Mouse (Mus musculus): Measurements from ENCODE around the gene Lrrc3. TPM values are rescaled to one million over a fixed set of nuclear protein-coding genes. Genes with fewer than 3 reads are reported as not detected.

The Lrrc3 gene
- polyA plus RNA-seq, 1 experiment from 2014 or later, result 4.2 TPM

DNA sequence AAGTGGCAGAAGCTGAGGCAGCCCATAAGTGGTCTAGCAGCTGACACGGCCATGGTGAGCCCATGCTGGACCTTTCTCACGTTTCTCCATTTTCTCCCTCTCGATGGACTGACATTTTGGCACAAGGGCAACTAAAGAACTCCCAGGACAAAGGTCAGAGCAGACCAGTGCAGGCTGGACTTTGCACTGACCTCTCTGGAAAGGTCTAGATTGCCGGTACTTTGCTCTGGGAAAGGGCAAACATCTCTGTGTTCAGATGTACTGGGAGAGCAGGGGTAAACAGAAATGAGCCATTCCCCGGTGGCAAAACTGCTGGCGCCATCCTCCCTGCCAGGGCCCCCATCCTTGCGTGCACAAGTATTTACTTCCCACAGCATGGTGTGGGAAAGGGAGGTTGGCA lies 2.2 kb downstream of the Lrrc3 start:
- no peak for DNase-seq
- Histone ChIP-seq H3K4me1 (ENCODE audit: insufficient read depth) (peaks cover 4% of the 10 kb centered on the region; the same call in 1 of the 2 replicates), H3K36me3 (ENCODE audit: insufficient read depth) (no peaks in the 10 kb centered on the region), H3K27me3 (ENCODE audit: insufficient read depth, low read length) (no peaks in the 10 kb centered on the region; the same call in 1 of the 2 replicates), H3K4me3 (ENCODE audit: low read depth, low read length) (no peak overlapping the region), H3K4me2 (no peak overlapping the region), H3K9ac (no peak overlapping the region), H3K27ac (ENCODE audit: low read depth) (no peak overlapping the region), H3K9me3 (ENCODE audit: low read depth, low read length) (no peaks in the 10 kb centered on the region)
- TF ChIP-seq CTCF (IDR thresholded peaks at IDR 0.05; ENCODE audit: low read depth), result no peak
- ATAC-seq (ENCODE audit: insufficient read depth), result no peak
- 65% methylated on average over 7 of the region's 7 CpGs for WGBS

DNA sequence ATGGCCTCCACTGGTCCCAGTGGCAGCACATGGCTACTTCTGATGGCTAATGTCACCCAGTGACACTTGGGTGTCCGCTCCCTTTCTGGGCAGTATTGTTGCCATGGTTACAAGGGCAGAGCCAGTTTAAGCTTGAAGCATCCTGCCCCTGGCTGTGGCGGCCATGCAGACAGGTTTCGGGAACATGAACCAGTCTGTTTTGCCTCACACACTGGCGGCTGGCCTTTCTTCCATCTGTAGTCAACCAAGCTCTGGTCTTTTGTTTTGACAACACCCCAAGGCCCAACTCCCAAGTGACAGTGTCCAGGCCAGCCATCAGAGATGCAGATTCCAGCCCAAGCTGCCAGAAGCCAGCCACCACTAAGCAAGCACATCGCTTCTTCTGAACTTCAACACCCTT lies 6.8 kb downstream of the Lrrc3 start:
- Histone ChIP-seq H3K36me3 (ENCODE audit: insufficient read depth) (no peaks in the 10 kb centered on the region), H3K9me3 (ENCODE audit: low read depth, low read length) (no peaks in the 10 kb centered on the region), H3K9ac (no peak overlapping the region), H3K4me1 (ENCODE audit: insufficient read depth) (no peaks in the 10 kb centered on the region), H3K4me3 (ENCODE audit: low read depth, low read length) (no peak overlapping the region), H3K27ac (ENCODE audit: low read depth) (no peak overlapping the region), H3K4me2 (no peak overlapping the region), H3K27me3 (ENCODE audit: insufficient read depth, low read length) (no peaks in the 10 kb centered on the region)
- DNase-seq (no peak), ATAC-seq (ENCODE audit: insufficient read depth) (no peak)
- 59% methylated on average over 5 of the region's 5 CpGs for WGBS
- no peak for TF ChIP-seq CTCF (IDR thresholded peaks at IDR 0.05; ENCODE audit: low read depth)

DNA sequence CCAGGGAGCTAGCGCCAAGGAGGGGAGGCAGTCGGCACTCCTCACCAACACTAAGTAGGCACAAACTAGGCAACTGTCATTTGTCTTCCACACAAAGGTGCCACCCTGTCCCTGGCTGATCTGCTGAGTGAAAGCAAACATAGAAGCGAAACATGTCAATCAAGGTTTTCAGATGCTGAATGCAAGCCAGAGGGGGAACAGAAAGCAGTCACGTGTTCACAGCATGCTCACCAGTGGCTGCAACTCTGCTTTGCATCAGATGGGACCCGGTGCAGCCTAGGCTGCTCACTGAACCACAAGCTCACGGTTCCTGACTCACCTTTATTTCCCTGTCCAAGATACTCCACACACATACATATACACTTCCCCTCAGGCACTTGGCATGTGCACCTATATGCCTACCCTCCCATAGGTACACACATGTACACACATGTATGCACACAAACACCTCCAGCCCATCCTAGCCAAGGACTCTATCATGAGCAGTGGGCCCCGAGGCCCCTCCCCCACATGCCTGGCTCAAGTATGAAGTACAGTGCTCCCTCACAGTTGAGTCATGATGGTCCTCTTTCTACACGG lies 11.3 kb downstream of the Lrrc3 start:
- H3K36me3 ChIP-seq (ENCODE audit: insufficient read depth), result no peaks in the 10 kb centered on the region
- no peaks in the 10 kb centered on the region for H3K9me3 ChIP-seq (ENCODE audit: low read depth, low read length)
- 76% methylated on average over 8 of the region's 8 CpGs for WGBS
- no peaks in the 10 kb centered on the region for H3K4me1 ChIP-seq (ENCODE audit: insufficient read depth)
- DNase-seq, result no peak
- H3K4me3 ChIP-seq (ENCODE audit: low read depth, low read length), result no peak overlapping the region
- H3K9ac ChIP-seq, result no peak overlapping the region
- no peak for ATAC-seq (ENCODE audit: insufficient read depth)
- no peak for TF ChIP-seq CTCF (IDR thresholded peaks at IDR 0.05; ENCODE audit: low read depth)
- no peak overlapping the region for H3K4me2 ChIP-seq
- H3K27ac ChIP-seq (ENCODE audit: low read depth), result no peak overlapping the region
- H3K27me3 ChIP-seq (ENCODE audit: insufficient read depth, low read length), result no peaks in the 10 kb centered on the region

DNA sequence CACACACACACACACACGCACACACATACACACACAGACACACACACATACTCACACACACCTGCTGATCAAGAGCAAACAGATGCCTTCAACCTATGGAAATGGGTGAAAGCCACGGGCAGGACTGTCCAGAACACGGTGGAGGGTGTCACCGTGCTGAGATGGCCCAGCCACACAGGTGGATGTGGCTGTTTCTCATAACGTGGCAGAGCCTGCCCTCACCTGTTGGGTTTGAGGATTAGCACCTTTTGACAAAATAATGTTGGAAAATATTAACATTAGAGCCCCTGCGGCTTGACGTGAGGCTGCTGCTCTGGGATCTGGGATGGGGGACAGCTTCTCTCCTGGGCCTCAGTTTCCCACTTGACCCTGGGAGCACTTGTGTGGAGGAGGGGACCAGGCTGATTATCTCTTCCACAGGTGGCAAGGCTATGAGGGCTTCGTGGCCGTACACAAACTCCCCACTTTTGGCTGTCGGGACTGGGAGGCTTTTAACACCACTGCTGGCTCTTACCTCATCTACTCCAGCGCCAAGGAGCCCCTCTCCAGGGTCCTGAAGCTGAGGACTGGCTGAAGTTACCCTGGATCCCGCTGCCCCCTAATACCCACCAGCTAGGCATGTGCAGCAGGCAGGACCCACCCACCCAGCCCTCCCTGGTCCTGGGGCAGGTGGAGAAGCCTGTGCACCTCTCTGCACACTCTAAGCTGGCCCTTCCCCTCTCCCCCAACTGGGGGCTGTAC lies 16.2 kb downstream of the Lrrc3 start:
- Histone ChIP-seq H3K27me3 (ENCODE audit: insufficient read depth, low read length) (no peaks in the 10 kb centered on the region), H3K4me3 (ENCODE audit: low read depth, low read length) (no peak overlapping the region), H3K36me3 (ENCODE audit: insufficient read depth) (no peaks in the 10 kb centered on the region), H3K9ac (no peak overlapping the region), H3K4me1 (ENCODE audit: insufficient read depth) (no peaks in the 10 kb centered on the region), H3K27ac (ENCODE audit: low read depth) (no peak overlapping the region), H3K4me2 (no peak overlapping the region), H3K9me3 (ENCODE audit: low read depth, low read length) (no peaks in the 10 kb centered on the region)
- TF ChIP-seq CTCF (IDR thresholded peaks at IDR 0.05; ENCODE audit: low read depth), result peak; percentile 31; the same call in 1 of the 2 replicates
- 42% methylated on average over 12 of the region's 12 CpGs for WGBS
- DNase-seq, result peak; percentile 57
- ATAC-seq (ENCODE audit: insufficient read depth), result no peak

DNA sequence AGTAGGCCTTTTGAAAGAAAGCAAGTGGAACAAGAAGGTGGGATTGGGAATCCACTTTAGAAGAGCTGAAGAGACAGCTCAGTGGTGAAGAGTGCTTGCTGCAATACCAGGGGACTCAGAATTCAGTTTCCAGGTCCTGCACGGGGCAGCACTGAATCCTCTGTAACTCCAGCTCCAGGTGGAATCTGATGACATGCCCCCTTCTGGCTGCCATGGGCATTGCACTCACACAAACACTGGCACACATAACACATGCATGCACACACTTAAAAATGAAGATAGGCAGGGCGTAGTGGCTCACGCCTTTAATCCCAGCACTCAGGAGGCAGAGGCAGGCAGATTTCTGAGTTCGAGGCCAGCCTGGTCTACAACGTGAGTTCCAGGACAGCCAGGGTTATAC lies 19.8 kb downstream of the Lrrc3 start:
- H3K27ac ChIP-seq (ENCODE audit: low read depth), result no peak overlapping the region
- DNase-seq (no peak), ATAC-seq (ENCODE audit: insufficient read depth) (no peak)
- H3K9ac ChIP-seq, result no peak overlapping the region
- H3K27me3 ChIP-seq (ENCODE audit: insufficient read depth, low read length), result no peaks in the 10 kb centered on the region
- 78% methylated on average over 5 of the region's 5 CpGs for WGBS
- no peak overlapping the region for H3K4me2 ChIP-seq
- no peak overlapping the region for H3K4me3 ChIP-seq (ENCODE audit: low read depth, low read length)
- no peaks in the 10 kb centered on the region for H3K4me1 ChIP-seq (ENCODE audit: insufficient read depth)
- TF ChIP-seq CTCF (IDR thresholded peaks at IDR 0.05; ENCODE audit: low read depth), result peak; percentile 37; the same call in 1 of the 2 replicates
- H3K9me3 ChIP-seq (ENCODE audit: low read depth, low read length), result no peaks in the 10 kb centered on the region
- no peaks in the 10 kb centered on the region for H3K36me3 ChIP-seq (ENCODE audit: insufficient read depth)

DNA sequence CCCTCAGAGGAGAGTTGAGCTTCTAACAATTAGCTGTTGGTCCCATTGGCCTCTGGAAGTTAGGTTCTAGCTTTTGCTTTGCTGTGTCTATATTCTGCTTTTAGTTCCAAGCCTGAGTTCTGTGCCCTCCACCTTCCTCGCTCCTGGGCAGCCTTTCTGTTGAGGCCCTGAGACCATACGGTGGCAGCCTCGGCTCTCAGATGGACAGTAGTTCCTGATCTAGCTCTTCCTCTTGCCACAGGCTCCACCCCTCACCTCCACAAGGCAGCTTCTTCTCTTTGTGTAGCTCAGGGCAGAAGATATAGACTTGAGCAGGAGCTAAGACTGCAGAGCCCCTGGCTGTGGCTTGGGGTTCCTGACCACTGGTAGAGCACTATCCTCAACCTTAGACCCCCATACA lies 22.0 kb downstream of the Lrrc3 start:
- no peaks in the 10 kb centered on the region for H3K4me1 ChIP-seq (ENCODE audit: insufficient read depth)
- H3K4me3 ChIP-seq (ENCODE audit: low read depth, low read length), result no peak overlapping the region
- no peaks in the 10 kb centered on the region for H3K27me3 ChIP-seq (ENCODE audit: insufficient read depth, low read length)
- H3K27ac ChIP-seq (ENCODE audit: low read depth), result no peak overlapping the region
- TF ChIP-seq CTCF (IDR thresholded peaks at IDR 0.05; ENCODE audit: low read depth), result no peak
- no peaks in the 10 kb centered on the region for H3K9me3 ChIP-seq (ENCODE audit: low read depth, low read length)
- no peaks in the 10 kb centered on the region for H3K36me3 ChIP-seq (ENCODE audit: insufficient read depth)
- ATAC-seq (ENCODE audit: insufficient read depth) (no peak), DNase-seq (no peak)
- WGBS, result 67% methylated on average over 3 of the region's 3 CpGs
- no peak overlapping the region for H3K4me2 ChIP-seq
- H3K9ac ChIP-seq, result no peak overlapping the region

DNA sequence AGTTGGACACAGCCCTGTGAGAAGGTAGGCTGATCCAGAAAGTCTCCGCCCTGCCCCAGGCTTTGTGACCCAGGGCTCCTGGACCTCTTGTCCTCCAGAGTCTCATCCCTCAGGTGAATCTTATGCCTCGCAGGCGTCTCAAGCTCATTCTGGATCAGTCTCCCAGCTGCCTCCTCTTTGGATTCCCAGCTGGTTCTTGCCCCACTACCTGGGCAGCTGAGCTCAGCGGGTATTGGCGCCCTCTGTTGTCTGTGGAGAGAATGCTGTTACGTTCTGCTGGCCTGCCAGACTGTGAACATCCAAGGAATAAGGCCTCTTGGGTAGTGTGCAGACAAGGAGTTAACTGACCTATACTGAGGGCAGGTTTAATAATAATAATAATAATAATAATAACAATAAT lies 23.4 kb downstream of the Lrrc3 start:
- Histone ChIP-seq H3K4me3 (ENCODE audit: low read depth, low read length) (no peak overlapping the region), H3K27me3 (ENCODE audit: insufficient read depth, low read length) (no peaks in the 10 kb centered on the region), H3K4me2 (no peak overlapping the region), H3K27ac (ENCODE audit: low read depth) (no peak overlapping the region), H3K36me3 (ENCODE audit: insufficient read depth) (no peaks in the 10 kb centered on the region), H3K9me3 (ENCODE audit: low read depth, low read length) (no peaks in the 10 kb centered on the region), H3K4me1 (ENCODE audit: insufficient read depth) (no peaks in the 10 kb centered on the region), H3K9ac (no peak overlapping the region)
- peak; percentile 46 for TF ChIP-seq CTCF (IDR thresholded peaks at IDR 0.05; ENCODE audit: low read depth)
- 59% methylated on average over 6 of the region's 6 CpGs for WGBS
- DNase-seq (peak; percentile 25), ATAC-seq (ENCODE audit: insufficient read depth) (no peak)
